Mouse (Mus musculus): ENCODE results near the gene Elovl7. TPM values are rescaled to one million over a fixed set of nuclear protein-coding genes. Genes with fewer than 3 reads are reported as not detected.

Elovl7 gene
- polyA plus RNA-seq, 1 experiment from 2014 or later: 0.46 TPM

DNA sequence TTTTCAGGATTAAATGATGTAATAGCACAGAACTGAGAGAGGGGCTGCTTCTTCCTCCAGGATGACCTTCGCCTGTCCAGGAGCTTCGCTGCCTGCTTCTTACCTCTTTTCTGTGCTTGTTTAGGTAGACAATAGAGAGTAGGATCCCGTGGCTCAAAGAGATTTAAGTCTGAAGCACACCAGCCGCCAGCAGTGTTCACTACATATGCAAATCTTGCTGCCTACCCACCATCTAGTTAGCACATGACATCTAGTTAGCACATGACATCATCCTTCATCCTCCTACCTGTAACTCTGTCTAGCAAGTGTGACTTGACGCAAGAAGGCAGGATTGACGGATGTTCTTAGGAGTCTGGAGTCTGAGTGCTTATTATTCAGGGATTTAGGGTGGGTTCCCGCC, 5.6 kb downstream of the Elovl7 start:
- Histone ChIP-seq H3K27me3 (ENCODE audit: control insufficient read depth, insufficient read depth, low read length) (peaks cover 12% of the 10 kb centered on the region; the same call in 1 of the 2 replicates), H3K4me1 (ENCODE audit: control insufficient read depth, insufficient read depth, low read length) (peaks cover 4% of the 10 kb centered on the region; the same call in 1 of the 2 replicates), H3K27ac (ENCODE audit: low read depth, low read length) (no peak overlapping the region), H3K9ac (ENCODE audit: low read length) (no peak overlapping the region), H3K4me2 (no peak overlapping the region), H3K9me3 (ENCODE audit: control insufficient read depth, low read length) (no peaks in the 10 kb centered on the region), H3K36me3 (ENCODE audit: control insufficient read depth, insufficient read depth, low read length) (no peaks in the 10 kb centered on the region), H3K4me3 (ENCODE audit: low read depth, low read length) (no peak overlapping the region)
- ATAC-seq (ENCODE audit: low FRiP score) (no peak), DNase-seq (ENCODE audit: low spot score, missing footprints) (no peak)
- WGBS: 61% methylated on average over 7 of the region's 7 CpGs

DNA sequence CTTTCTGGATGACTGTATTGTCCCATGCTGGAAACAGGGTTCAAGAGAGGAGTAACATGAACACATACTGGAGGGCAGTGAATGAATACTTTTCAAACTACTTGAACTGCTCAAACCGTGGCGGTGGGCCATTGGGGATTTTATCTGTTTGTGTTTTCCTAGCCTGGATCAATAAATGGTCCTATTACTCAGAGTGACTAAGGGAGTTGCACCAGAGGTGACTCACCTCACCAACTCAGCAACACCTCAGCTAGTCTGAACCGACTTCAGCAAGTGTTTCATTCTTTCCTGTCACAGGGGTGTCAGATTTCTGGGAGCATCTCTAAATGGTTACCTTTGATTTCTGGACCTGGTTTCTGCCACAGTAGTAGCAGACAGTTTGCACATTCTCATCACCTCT, 15.0 kb downstream of the Elovl7 start:
- DNase-seq (ENCODE audit: low spot score, missing footprints) (no peak), ATAC-seq (ENCODE audit: low FRiP score) (no peak)
- Histone ChIP-seq H3K4me3 (ENCODE audit: low read depth, low read length) (no peak overlapping the region), H3K36me3 (ENCODE audit: control insufficient read depth, insufficient read depth, low read length) (no peaks in the 10 kb centered on the region), H3K9me3 (ENCODE audit: control insufficient read depth, low read length) (no peaks in the 10 kb centered on the region), H3K27ac (ENCODE audit: low read depth, low read length) (no peak overlapping the region), H3K4me1 (ENCODE audit: control insufficient read depth, insufficient read depth, low read length) (no peaks in the 10 kb centered on the region), H3K4me2 (no peak overlapping the region), H3K9ac (ENCODE audit: low read length) (no peak overlapping the region), H3K27me3 (ENCODE audit: control insufficient read depth, insufficient read depth, low read length) (no peaks in the 10 kb centered on the region)
- 84% methylated on average over 3 of the region's 3 CpGs for WGBS

DNA sequence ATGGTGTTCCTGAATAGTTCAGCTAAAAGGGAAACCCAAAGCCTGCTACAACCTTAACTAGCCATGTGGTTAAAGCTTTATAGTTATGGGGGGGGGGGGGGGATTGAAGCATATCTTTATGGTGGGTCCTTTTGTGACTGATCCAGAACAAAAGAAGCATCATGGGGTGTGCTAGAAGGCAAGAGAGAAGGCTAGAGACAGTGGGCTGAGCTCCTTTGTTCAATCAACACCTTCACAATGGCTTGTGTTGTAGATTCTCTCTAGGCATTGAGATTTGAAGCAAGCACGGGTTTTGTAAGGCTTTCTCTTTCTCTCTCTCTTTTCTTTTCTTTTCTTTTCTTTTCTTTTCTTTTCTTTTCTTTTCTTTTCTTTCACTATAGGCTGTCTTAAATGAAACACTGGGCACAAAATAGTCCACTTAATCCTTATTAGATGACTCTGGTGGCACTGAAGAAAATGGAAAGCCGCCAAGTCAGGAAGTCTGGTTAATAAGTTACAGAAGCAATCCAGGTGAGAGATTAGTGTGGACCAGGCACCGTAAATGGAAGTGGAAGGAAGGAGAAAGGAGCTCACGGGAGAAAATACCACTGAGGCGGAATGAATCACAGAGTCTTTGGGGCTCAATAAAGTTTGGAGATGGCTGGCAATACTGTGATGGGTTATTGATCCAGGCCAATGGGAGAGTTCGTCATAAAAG, 15.6 kb downstream of the Elovl7 start:
- WGBS: 70% methylated on average over 6 of the region's 6 CpGs
- Histone ChIP-seq H3K4me2 (no peak overlapping the region), H3K27me3 (ENCODE audit: control insufficient read depth, insufficient read depth, low read length) (no peaks in the 10 kb centered on the region), H3K4me3 (ENCODE audit: low read depth, low read length) (no peak overlapping the region), H3K36me3 (ENCODE audit: control insufficient read depth, insufficient read depth, low read length) (no peaks in the 10 kb centered on the region), H3K9me3 (ENCODE audit: control insufficient read depth, low read length) (no peaks in the 10 kb centered on the region), H3K9ac (ENCODE audit: low read length) (no peak overlapping the region), H3K27ac (ENCODE audit: low read depth, low read length) (no peak overlapping the region), H3K4me1 (ENCODE audit: control insufficient read depth, insufficient read depth, low read length) (no peaks in the 10 kb centered on the region)
- ATAC-seq (ENCODE audit: low FRiP score): no peak
- DNase-seq (ENCODE audit: low spot score, missing footprints): no peak

DNA sequence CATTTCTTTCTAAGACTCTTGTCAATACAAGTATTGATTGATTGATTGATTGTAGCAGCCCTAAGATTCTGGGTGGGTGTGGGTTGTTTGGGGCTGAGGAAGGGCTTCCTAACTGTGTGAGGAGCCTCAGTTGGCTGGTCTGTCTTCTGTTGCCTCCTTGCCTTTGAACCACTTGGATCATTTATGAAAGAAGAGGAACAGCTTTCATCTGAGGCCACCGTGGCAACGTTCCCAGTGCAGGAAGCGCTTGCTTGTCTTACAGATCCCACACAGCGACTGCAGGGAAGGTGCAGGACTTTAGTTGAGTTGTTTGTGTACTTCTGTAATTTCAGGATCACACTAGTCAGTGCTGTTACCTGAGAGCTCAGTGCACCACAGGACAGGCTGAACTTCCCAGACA, 25.8 kb downstream of the Elovl7 start:
- Histone ChIP-seq H3K27me3 (ENCODE audit: control insufficient read depth, insufficient read depth, low read length) (no peaks in the 10 kb centered on the region), H3K4me3 (ENCODE audit: low read depth, low read length) (no peak overlapping the region), H3K4me1 (ENCODE audit: control insufficient read depth, insufficient read depth, low read length) (no peaks in the 10 kb centered on the region), H3K9ac (ENCODE audit: low read length) (no peak overlapping the region), H3K9me3 (ENCODE audit: control insufficient read depth, low read length) (no peaks in the 10 kb centered on the region), H3K36me3 (ENCODE audit: control insufficient read depth, insufficient read depth, low read length) (no peaks in the 10 kb centered on the region), H3K4me2 (no peak overlapping the region), H3K27ac (ENCODE audit: low read depth, low read length) (no peak overlapping the region)
- DNase-seq (ENCODE audit: low spot score, missing footprints) (no peak), ATAC-seq (ENCODE audit: low FRiP score) (no peak)
- 84% methylated on average over 4 of the region's 4 CpGs for WGBS

DNA sequence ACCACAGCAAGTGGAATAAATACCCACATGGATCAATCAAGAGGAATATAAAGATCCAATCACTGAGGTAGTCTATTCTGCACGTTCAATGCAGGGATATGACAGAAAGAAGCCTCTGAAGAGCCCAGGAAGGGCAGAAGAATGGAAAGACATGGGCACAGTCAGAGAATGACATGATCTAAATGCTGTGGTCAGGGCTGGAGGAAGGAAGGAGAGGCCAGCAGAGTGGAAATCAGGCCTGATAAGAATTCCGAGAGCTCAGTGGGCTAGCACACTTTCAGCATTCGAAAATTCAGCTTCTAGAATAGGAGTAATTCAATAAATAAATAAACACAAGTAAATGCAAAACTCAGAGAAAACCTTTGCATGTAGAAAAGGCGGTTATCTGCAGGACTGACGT, 27.5 kb downstream of the Elovl7 start:
- no peak for ATAC-seq (ENCODE audit: low FRiP score)
- Histone ChIP-seq H3K27me3 (ENCODE audit: control insufficient read depth, insufficient read depth, low read length) (no peaks in the 10 kb centered on the region), H3K9ac (ENCODE audit: low read length) (no peak overlapping the region), H3K4me3 (ENCODE audit: low read depth, low read length) (no peak overlapping the region), H3K9me3 (ENCODE audit: control insufficient read depth, low read length) (no peaks in the 10 kb centered on the region), H3K27ac (ENCODE audit: low read depth, low read length) (no peak overlapping the region), H3K4me2 (no peak overlapping the region), H3K36me3 (ENCODE audit: control insufficient read depth, insufficient read depth, low read length) (no peaks in the 10 kb centered on the region), H3K4me1 (ENCODE audit: control insufficient read depth, insufficient read depth, low read length) (no peaks in the 10 kb centered on the region)
- WGBS: 83% methylated on average over 5 of the region's 5 CpGs
- no peak for DNase-seq (ENCODE audit: low spot score, missing footprints)

DNA sequence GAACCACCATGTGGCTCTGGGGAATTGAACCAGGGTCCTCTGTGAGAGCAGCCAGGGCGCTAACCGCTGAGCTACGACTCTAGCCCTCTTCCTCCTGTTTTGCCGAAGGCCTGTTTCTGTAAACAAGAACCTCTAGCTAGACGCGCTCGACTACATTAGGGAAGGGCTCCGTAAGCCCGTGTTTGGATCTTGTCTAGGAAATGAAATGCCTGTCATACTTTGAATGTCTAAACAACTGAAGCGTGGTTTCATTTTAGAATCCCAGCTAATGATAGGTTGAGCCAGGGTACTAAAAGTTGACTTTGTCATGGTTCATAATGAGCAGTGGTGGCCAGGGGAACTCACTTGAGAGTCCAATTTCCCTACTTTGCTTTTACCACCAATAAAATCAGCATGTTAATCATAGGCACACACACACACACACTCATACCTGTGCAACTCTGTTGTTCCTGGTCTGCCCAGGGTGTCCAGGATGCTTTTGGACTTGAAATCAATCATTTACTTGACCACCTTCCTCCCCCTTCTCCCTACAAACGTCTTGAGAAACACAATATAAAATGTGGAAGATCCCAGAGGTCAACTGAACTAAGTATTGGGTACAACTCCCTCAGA, 31.0 kb downstream of the Elovl7 start:
- DNase-seq (ENCODE audit: low spot score, missing footprints) (no peak), ATAC-seq (ENCODE audit: low FRiP score) (no peak)
- WGBS: 82% methylated on average over 11 of the region's 11 CpGs
- Histone ChIP-seq H3K4me3 (ENCODE audit: low read depth, low read length) (no peak overlapping the region), H3K4me2 (no peak overlapping the region), H3K27ac (ENCODE audit: low read depth, low read length) (no peak overlapping the region), H3K36me3 (ENCODE audit: control insufficient read depth, insufficient read depth, low read length) (no peaks in the 10 kb centered on the region), H3K27me3 (ENCODE audit: control insufficient read depth, insufficient read depth, low read length) (no peaks in the 10 kb centered on the region), H3K9me3 (ENCODE audit: control insufficient read depth, low read length) (no peaks in the 10 kb centered on the region), H3K4me1 (ENCODE audit: control insufficient read depth, insufficient read depth, low read length) (no peaks in the 10 kb centered on the region), H3K9ac (ENCODE audit: low read length) (no peak overlapping the region)

DNA sequence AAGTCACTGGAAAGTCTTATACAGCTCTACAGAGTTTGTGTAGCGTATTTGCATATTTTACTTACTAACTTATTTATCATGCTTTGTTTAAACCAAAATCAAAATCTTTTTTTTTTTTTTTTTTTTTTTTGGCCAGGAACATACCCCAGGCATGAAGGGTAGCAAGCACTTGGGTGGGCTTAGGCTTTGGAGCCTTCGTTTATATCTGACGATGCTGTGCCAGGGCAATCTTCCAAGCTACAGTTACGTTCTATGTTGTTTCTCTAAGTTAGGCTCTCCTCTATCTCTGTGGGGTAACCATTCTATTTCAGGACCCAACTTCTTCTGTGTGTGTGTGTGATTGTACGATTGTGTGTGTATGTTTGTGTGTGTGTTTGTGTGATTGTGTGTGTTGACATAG, 36.9 kb downstream of the Elovl7 start:
- H3K4me3 ChIP-seq (ENCODE audit: low read depth, low read length): no peak overlapping the region
- no peak overlapping the region for H3K4me2 ChIP-seq
- H3K9ac ChIP-seq (ENCODE audit: low read length): no peak overlapping the region
- DNase-seq (ENCODE audit: low spot score, missing footprints) (no peak), ATAC-seq (ENCODE audit: low FRiP score) (no peak)
- H3K27me3 ChIP-seq (ENCODE audit: control insufficient read depth, insufficient read depth, low read length): no peaks in the 10 kb centered on the region
- H3K36me3 ChIP-seq (ENCODE audit: control insufficient read depth, insufficient read depth, low read length): no peaks in the 10 kb centered on the region
- H3K9me3 ChIP-seq (ENCODE audit: control insufficient read depth, low read length): no peaks in the 10 kb centered on the region
- no peaks in the 10 kb centered on the region for H3K4me1 ChIP-seq (ENCODE audit: control insufficient read depth, insufficient read depth, low read length)
- WGBS: 90% methylated on average over 5 of the region's 5 CpGs
- no peak overlapping the region for H3K27ac ChIP-seq (ENCODE audit: low read depth, low read length)

DNA sequence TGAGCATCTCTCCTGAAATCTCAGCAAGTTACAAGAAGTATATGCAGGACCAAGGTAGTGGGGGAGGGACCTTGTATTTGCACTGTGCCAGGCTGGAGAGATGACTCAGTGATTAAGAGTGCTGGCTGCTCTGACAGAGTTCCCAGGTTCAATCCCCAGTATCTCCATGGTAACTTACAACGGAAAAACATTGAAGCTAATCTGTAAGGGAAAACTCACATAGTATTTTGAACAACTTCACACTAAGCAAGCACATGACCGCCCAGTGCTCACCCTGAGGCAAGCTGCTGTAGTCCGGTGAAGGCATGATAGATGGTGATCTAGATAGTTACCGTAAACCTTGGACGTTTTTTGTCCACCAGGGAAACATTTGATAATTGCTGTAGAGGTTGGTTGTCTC, 39.8 kb downstream of the Elovl7 start:
- Histone ChIP-seq H3K4me2 (no peak overlapping the region), H3K36me3 (ENCODE audit: control insufficient read depth, insufficient read depth, low read length) (no peaks in the 10 kb centered on the region), H3K9ac (ENCODE audit: low read length) (no peak overlapping the region), H3K4me1 (ENCODE audit: control insufficient read depth, insufficient read depth, low read length) (no peaks in the 10 kb centered on the region), H3K9me3 (ENCODE audit: control insufficient read depth, low read length) (no peaks in the 10 kb centered on the region), H3K4me3 (ENCODE audit: low read depth, low read length) (no peak overlapping the region), H3K27me3 (ENCODE audit: control insufficient read depth, insufficient read depth, low read length) (no peaks in the 10 kb centered on the region), H3K27ac (ENCODE audit: low read depth, low read length) (no peak overlapping the region)
- ATAC-seq (ENCODE audit: low FRiP score): no peak
- no peak for DNase-seq (ENCODE audit: low spot score, missing footprints)
- WGBS: 93% methylated on average over 5 of the region's 5 CpGs

DNA sequence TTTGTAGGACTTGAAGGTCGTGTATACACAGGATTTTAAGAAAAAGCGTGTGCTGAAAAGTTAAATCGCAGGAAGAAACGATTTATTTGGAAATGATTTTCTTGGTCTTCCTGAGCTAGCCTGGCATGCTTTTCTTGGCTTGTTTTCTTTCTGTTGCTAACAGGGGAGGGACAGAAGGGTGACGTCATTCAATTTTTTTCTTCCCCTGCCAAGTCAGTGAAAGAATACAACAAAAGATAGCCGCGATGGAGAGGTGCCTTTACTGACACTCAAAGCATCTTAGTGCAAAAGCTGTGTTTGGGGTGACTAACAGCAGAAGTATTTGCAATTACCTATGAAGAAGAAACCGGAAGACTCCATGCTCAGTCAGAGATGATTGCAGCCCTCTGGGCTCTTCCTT, 48.8 kb downstream of the Elovl7 start:
- Histone ChIP-seq H3K9ac (ENCODE audit: low read length) (no peak overlapping the region), H3K4me3 (ENCODE audit: low read depth, low read length) (no peak overlapping the region), H3K9me3 (ENCODE audit: control insufficient read depth, low read length) (no peaks in the 10 kb centered on the region), H3K27me3 (ENCODE audit: control insufficient read depth, insufficient read depth, low read length) (no peaks in the 10 kb centered on the region), H3K36me3 (ENCODE audit: control insufficient read depth, insufficient read depth, low read length) (no peaks in the 10 kb centered on the region), H3K4me1 (ENCODE audit: control insufficient read depth, insufficient read depth, low read length) (no peaks in the 10 kb centered on the region), H3K4me2 (no peak overlapping the region), H3K27ac (ENCODE audit: low read depth, low read length) (no peak overlapping the region)
- ATAC-seq (ENCODE audit: low FRiP score): no peak
- no peak for DNase-seq (ENCODE audit: low spot score, missing footprints)
- WGBS: 69% methylated on average over 8 of the region's 8 CpGs

Data from midbrain, embryonic 11.5 days (tissue).